Mouse (Mus musculus): ENCODE data around the gene Robo1. TPM values are rescaled to one million over a fixed set of nuclear protein-coding genes. Genes with fewer than 3 reads are reported as not detected.
"Not testable (repeated sequence)": the region's sequence is repeated elsewhere in the genome, so short reads cannot be mapped to it uniquely, and the experiment has no call there.

Gene Robo1
- polyA plus RNA-seq, 1 experiment = 1.3 TPM

DNA sequence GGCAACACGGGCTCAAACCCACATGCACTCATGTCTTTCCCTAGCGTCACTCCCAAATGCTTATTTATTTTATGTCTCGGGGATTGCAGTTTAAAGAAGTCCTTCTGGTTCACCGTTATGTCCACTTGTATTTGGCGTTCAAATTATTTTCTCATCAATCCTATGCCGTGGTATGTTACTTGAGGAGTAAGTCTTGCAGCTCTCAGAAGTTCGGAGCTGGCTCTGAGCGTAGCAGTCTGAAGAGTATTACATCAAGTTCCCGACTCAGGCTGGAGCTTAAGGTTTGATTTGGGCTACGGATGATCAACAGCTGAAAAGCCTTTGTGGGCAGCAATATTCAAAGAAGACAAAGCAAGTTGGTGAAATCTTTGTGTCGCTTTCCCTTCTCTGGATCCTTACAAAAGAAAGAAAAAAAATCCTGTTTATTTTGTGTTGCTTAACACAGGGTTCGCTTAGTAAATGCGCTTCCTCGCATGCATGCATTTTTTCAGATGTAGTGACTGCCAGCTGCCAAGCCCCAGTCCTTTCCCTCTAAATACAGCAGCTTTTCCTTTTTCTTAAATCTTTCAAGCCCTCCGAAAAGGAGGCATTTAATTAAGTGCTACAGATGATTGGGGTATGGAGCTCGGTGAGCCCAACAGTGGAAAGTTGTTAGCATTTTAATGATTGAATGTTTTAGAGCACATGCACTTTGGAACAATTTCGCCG, 136.5 kb downstream of the Robo1 start:
- DNase-seq (ENCODE audit: low read depth) = no peak

DNA sequence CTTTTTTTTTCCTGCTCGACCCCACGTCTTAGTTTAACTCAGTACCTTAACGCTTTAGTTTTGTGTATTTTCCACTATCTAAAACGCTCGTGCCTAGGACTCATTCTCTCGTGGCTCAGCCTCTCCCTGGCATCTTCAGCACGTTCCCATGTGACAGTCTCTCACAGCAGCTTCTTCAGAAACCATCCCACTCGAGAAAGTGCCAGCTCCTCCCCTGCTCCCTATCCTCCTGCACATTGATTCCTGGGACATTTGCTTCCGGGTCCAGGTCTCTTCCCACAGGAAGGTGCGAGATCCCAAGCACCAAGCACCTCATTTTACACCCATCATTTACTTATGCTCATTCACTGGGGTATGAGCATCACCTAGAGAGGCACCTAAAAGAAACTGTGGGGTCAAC, 150.0 kb downstream of the Robo1 start:
- DNase-seq (ENCODE audit: low read depth) = no peak

DNA sequence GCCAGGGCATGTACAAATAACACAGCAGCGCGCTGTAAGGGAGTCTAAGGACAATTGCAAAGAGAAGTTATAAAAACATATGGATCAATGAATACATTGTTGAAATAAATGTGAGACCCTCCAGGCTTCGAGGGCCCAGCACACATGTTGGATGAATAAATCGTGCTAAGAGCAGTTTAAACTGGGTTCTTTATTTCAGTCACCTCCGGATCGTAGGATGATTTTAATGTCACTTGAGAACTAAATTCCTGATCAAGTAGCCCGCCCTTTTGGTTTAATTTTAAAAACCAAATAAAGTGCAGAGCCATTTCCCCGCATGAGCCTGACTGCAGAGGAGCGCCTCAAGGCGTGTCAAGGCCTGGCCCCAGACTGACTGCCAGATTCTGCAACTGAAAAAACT, 150.5 kb downstream of the Robo1 start:
- no peak for DNase-seq (ENCODE audit: low read depth)

DNA sequence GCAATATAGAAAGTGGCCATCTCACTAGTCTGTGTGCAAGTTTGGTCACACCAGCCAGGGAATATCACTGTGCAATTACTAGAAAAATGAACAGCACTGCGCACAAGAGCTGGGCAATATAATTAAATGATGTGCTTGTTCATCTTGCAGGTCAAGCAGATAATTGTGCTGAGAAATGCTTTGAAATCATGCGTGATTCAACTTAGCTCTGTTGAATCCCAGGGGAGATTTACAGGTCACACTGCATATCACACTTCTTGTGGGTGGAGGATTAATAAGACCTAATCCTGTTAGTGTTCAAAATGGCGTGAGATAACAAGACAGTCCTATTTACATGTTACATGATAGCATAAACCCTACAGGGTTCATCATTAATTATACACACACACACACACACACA, 157.6 kb downstream of the Robo1 start:
- no peak for DNase-seq (ENCODE audit: low read depth)

DNA sequence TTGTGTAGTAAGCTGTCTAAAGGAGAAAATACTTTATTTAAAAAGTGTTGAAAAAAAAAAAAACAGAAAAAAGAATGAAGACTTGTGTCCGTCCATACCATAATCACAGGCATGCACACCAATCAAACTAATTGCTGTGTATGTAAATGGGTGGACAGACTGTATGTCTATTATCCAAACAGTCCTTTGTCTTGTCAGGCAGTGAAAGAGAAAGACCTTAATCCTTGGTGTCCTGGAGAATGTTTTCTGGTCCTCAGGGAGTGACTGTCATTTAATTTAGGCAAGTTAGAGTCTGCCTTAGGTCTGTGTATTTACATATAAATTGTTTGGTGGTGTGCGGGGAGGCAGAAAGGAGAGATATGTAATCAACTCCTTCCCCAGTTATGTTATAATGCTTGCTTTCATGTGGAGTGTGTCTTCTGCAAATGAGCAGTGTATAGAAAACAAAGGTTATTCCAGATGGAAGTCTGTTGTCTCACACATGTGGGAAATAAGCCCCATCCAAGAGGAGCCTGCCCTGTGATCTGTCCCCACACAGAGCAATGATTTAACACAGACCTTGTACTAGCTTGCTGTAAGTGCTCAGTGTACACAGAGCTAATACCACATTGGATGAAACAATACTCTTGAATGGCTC, 162.0 kb downstream of the Robo1 start:
- DNase-seq (ENCODE audit: low read depth) = no peak

DNA sequence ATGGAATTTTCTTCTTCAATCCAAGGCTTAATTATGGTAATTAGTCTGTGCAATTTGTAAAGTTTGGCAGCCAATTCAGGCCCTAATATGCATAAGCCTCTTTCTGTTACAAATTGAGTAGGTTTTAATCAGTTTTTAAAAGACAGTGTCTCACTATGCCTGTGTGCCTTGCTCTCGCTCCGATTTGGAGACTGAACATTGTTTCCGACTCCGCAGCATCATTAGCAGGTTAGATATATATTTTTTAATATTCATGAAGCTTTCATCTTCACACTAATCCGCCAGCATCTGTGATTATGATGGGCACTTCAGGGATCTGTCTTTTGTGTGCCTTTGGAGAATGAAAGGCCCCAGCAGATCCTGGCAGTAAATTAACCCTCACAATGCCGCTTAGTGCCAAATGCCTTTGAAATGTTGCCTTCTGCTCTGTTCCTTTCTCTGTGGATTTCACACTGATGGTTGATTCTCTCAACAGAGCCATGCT, 202.7 kb downstream of the Robo1 start:
- no peak for DNase-seq (ENCODE audit: low read depth)

DNA sequence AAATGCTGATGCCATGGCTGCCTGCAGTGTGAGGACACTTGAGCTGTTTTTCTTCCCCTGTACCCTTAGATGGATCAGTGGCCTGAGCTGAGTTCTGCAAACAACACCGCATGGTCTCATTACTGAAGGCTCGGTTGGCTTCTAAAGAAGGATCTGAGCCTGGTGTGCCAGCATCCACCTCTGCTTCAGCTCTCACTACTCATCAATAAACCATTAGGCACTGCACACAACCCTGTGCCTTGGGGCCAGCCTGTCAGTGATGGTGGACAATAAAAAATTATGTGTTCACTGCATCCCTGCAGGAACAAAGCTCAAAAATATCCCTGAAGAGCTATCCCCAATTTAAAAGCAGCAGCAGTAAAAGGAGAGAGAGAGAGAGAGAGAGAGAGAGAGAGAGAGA, 223.2 kb downstream of the Robo1 start:
- DNase-seq (ENCODE audit: low read depth) = no peak

DNA sequence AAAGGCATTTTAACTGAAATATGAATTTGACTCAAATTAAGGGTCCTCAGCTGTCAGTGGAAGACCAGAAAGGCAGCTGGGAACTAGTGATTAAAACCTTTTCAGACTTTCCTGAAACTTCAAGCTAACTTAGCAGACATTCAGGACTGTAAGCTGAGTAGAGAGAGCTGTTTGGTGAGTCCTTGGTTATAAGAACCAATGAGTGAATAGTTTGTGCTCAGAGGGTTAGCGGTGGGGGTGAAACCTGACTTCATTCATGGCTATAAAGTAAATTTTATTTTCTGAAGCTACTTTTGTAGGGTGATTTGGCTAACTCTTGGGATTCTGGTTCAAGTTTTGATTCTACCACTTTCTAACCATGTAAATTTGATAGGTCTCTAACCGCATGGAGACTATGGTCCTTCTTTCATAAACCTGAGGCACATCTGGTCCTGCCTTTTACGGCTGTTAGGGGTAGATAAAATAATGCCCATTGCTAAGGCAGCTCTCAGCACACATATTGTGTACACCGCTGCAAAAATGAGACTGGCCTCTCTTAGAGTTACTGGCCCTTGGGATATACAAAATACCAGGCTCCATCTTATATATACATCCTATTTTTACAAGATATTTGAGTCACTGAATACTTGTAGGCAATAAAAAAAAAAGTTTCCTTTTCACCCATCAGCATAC, 225.9 kb downstream of the Robo1 start:
- no peak for DNase-seq (ENCODE audit: low read depth)

DNA sequence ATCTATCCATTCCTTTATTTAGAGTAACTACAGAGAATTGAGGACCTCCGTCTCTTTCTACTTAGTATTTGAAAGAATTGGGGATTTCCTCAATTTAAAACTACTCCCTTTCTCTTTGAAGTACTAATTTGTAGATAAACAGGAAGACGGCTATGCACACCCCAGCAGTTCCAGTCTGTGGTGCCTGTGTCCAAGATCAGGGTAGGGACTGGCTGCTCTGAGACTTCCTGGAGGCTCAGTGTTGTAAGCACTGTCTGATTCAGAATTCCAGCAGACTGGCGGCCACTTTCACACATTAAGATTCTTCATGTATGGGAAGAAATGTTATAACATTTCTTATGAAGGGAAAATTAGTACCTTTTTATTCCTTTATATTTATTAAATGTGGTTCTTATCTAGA, 230.1 kb downstream of the Robo1 start:
- DNase-seq (ENCODE audit: low read depth) = no peak

DNA sequence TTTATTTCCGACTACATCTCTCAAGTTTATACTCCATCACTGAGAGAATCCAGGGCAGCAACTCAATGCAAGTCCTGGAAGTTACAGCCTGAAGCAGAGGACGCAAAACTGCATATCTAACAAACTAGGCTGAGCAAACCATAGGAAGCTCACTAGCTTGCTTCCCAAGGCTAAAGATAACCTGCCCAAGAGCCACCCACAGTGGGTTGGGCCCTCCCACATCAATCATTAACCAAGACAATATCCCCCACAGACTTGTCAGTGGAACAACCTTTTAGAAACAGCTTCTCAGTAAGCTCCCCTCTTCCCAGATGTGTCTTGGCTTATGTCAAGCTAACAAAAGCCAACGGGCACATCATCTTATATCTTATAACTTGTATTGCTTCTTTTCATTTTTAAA, 235.8 kb downstream of the Robo1 start:
- no peak for DNase-seq (ENCODE audit: low read depth)

DNA sequence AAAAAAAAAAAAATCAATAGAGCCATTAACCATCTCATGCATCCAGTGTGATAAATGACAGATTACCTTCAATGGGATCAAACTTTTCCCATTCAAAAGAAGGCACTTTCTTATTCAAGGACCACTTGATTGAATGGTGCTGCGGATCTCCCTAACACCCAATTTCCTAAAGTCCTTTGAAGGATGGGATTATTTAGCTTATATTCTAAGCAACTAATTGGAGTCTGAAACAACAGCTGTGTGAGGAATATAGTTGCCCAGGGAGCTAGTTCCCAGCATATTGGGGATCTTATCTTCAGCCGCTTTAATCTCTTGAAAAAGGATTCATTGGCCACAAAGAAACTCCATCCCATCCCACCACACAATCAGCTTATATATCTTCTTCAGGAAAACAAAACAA, 236.8 kb downstream of the Robo1 start:
- no peak for DNase-seq (ENCODE audit: low read depth)

DNA sequence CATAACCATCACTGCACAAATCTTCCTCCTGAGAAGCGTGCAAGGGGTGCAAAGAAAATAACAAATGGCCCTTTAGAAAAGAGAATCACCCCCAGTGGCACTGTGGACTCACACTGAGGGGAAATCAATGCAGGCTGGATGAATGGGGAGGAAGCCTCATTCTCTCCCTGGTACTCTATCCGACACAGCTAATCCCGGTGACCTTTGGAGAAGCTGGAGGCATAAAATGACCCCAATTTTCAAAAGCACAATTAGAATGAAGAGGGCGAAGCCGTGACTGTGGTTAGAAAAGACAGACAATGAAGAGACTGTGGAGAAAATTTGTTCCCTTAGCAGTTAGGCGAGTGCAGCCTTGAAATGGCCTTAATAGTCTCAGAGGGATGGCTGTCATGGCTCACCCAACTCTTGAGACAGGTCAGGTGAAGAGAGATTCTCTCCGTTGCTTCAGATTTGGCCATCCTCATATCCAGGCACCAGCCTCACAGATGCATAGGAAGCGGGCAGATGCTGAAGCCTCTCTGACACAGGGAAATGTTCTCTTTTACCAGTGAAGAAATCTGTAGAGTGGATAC, 243.7 kb downstream of the Robo1 start:
- no peak for DNase-seq (ENCODE audit: low read depth)

DNA sequence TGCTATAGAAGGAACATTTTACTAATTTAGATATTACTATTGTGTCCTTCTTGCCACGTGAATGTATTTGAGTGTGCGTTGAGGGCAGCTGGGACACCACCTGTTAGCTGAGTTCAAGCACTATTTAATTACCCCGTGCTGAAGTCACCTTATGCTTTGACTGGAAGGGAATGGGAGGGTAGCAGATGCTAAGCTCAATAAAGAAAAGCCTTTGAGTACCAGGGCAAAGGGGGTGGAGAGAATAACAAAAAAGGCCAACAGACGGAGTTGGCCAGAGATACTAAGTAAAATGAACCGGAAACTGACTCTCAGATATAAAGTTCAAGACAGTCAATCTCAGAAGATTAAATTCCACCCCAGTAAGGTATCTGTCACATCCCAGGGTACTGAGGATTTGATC, 245.6 kb downstream of the Robo1 start:
- DNase-seq (ENCODE audit: low read depth) = no peak

DNA sequence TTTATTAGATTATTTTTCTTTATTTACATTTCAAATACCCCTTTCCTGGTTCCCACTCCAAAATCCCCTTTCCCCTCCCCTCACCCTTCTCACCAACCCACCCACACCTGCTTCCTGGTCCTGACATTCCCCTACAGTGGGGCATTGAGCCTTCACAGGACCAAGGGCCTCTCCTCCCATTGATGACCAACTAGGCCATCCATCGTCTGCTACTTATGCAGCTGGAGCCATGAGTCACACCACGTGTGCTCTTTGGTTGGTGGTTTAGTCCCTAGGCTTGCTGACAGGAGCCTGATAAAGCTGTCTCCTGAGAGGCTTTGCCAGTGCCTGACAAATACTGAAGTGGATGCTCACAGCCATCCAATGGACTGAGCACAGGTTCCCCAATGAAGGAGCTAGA, 254.0 kb downstream of the Robo1 start:
- DNase-seq (ENCODE audit: low read depth) = not testable (repeated sequence)

DNA sequence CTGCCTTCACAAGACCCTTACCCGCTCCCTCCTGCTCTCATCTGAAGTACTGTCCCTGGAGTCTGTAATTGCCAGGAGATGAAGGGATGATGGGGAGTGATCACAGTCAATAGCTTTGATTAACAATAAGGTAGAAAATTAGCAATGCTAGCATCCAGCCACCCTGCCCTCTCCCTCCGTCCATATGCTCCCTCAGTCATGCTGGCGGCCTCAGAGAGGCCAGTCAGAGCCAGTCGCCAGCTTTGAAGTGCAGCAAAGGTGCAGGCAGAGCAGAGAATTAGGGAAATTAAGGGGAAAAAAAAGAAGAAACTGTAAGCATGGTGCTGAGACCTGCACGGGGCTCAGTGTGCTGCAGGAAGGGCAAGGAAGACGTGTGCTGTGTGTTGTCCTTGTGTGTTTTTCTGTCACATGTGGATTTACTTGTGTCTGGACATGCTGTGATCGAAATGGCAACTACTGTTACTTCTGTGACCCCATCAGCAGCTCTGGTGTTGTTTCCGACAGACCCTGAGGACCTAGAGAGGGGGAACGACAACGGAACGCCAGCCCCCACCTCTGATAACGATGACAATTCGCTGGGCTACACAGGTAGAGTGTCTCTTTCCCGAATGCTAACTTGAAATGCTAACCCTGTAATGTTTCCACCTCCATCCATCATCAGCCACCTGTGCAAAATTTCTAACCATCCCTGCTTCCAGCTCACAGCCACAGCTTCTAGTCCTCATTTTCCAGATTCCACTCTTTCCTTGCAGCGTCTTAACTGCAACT, 255.3 kb downstream of the Robo1 start:
- no peak for DNase-seq (ENCODE audit: low read depth)

DNA sequence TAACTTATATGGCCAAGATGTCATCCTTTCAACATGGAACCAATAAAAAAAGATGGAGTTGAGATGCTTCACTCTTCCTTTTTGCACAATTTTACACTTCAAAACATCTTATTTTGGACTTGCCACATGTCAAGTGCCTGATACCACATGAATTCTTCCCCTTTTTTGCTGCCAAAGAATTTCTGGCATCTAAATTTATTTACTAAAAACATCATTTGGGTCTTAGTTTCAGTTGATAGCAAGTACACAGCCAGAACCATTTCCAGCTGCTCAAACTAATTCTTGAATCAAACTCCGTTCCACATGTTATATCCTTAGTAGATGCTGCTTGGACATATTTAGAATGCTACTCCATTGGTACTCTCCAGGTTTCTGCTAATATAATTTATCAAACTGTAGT, 267.1 kb downstream of the Robo1 start:
- no peak for DNase-seq (ENCODE audit: low read depth)

DNA sequence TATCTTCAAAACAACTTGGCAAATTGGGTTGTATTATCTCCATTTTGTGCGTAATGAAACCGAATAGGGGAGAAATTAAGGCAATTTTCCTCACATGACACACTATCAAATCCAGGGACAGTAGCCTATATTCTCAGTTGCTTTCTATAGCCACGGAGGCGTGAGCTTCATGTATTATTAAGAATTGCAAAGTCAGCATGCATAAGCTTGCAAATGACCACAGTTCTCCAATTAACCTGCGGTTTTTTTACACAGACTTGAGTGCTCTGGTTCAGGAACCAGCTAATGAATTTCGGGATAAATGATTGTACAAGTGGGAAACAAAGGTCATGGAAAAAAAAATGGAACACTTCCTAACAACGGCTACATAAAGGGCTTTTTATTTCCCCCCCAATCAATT, 268.9 kb downstream of the Robo1 start:
- no peak for DNase-seq (ENCODE audit: low read depth)

DNA sequence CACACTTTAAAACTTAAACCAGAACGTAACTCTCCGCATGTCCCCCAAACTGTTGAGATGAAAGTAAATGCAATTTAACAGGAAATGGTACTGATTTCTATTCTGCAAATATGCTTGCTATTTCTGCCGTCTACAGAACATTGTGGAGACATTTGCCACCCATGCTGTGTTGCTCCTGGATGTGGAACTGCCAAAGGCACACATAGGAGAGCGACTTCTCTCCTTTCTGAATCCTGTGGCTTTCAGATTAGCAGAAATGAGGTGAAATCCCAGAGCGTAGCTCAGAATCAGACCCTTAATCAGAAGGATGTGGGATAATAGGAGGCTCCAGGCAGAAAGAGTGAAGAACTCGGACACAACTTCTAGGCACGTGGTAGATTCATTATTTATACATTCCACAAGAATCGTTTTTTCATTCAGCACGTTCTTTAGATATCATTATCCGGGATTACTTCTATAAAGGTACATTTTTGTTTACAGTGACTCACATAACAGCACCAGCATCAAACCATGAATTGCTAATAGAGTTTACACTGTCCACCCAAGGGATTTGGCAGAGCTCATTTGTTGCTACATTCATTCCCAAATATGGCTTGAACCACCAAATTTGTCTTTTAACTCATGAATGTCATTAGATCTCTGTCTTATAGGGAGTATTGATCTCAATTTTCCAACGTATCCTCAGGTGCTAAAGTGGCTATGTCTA, 276.5 kb downstream of the Robo1 start:
- no peak for DNase-seq (ENCODE audit: low read depth)

DNA sequence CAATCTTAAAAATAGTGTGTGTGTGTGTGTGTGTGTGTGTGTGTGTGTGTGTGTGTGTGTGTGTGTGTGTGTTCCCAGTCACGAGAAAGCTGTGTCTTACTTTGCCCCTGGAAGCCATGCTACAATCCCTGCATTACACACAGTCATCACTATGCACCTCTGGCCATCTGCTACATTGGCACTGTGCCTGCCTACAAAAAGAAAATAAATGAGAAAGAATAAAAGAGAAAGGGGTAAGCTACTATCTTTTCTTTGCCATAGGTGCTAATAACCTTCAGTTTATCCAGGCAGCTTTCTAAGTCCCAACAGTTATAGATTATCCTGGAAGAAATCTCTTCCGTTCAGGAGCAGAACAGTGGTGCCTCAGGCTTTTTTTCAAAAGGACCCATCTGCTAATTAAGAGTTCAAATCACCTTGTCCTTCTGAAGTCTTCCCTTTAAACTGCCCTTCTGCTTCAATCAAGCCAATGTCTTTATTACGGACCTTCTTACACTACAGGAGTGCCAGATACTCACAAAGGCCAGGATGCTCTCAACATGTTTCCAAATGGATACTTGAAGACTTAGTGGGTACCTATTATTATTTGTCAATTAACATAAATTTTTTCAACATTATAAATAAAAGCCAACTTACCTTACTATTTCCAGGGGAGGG, 277.2 kb downstream of the Robo1 start:
- DNase-seq (ENCODE audit: low read depth) = no peak

DNA sequence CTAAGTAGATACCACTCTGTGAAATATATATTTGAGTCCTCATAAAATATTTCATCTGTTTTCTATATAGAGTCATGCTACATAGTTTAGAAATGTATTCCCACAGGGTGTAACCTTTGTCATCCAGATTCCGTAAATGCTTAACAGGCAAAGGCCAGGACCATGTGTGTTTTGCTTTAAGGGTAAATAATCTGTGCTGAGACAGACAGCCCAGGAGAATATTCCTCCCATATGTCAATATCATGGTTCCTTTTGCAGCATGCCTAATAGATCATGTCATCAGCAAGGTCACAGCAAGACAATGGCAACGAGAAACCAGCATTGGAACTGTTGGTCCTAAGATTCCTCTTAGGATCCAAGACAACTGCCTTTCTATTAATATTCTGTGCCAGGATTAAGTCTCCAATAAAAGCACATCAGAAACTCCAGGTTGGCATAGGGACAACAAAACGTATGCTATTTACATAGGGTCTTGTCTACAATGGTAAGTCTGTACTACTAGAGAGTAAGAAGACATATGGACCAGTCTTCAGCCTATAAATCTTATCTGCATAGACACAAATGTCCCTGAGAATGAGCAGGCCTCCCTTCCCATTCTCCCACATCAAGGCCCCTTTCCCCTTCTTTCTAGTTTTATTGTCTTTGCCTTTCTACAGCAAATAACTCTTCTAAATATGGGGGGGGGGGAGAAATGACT, 279.4 kb downstream of the Robo1 start:
- no peak for DNase-seq (ENCODE audit: low read depth)
